Mouse (Mus musculus) liver, embryonic 16.5 days (tissue): ENCODE data around the gene Naxd. TPM values are rescaled to one million over a fixed set of nuclear protein-coding genes. Genes with fewer than 3 reads are reported as not detected.

Experiments used
- ATAC-seq: fragments of 200-750 bp; cut with Nextera tagmentation; 2 replicates; pipeline ENCODE4 v1.8.0; 2017; ENCODE audit warnings: low read depth, mild to moderate bottlenecking, moderate number of reproducible peaks, moderate library complexity
- H3K27ac ChIP-seq: fragments of 300-500 bp; sonication (generic); 2 replicates; pipeline ENCODE4 v1.5.1; 2014; ENCODE audit warnings: mild to moderate bottlenecking, low read length
- H3K27me3 ChIP-seq: fragments of 300-500 bp; sonication (generic); 2 replicates; pipeline ENCODE4 v1.6.1; 2014; ENCODE audit warnings: low read depth, low read length, mixed read lengths; ENCODE audit not compliant: control insufficient read depth, insufficient read depth
- H3K36me3 ChIP-seq: fragments of 300-500 bp; sonication (generic); 2 replicates; pipeline ENCODE4 v1.6.1; 2014; ENCODE audit warnings: mild to moderate bottlenecking; ENCODE audit not compliant: control insufficient read depth, insufficient read depth
- H3K4me1 ChIP-seq: fragments of 300-500 bp; sonication (generic); 2 replicates; pipeline ENCODE4 v1.6.1; 2014; ENCODE audit warnings: low read depth, low read length, mixed read lengths; ENCODE audit not compliant: control insufficient read depth
- H3K4me2 ChIP-seq: fragments of 300-500 bp; sonication (generic); 2 replicates; pipeline ENCODE4 v1.6.1; 2014; ENCODE audit warnings: low read depth, low read length, mixed read lengths
- H3K4me3 ChIP-seq: fragments of 300-500 bp; sonication (generic); 2 replicates; pipeline ENCODE4 v1.5.1; 2014; ENCODE audit warnings: low read depth, mild to moderate bottlenecking, low read length
- H3K9ac ChIP-seq: fragments of 300-500 bp; sonication (generic); 2 replicates; pipeline ENCODE4 v1.6.1; 2014; ENCODE audit warnings: low read depth, low read length
- H3K9me3 ChIP-seq: fragments of 300-500 bp; sonication (generic); replicated peaks from 2 replicates; pipeline ENCODE4 v1.6.1; 2016; ENCODE audit warnings: low read length; ENCODE audit not compliant: control insufficient read depth
- WGBS: fragments of 180-500 bp; shearing (Covaris S2); extraction: QIAGEN DNeasy Blood & Tissue Kit; methylation state at CpG from one replicate; pipeline ENCODE4 v1.1.7; 2014; ENCODE audit not compliant: insufficient replicate concordance; 5-methylcytosine and 5-hydroxymethylcytosine counted together
- polyA plus RNA-seq: library from polyadenylated mRNA; unstranded; fragments of >200 nt; fragmentation: Nextera tagmentation; extraction: Ambion mirVana; gene quantifications from 2 replicates; pipeline ENCODE4 v1.2.1, GENCODE M21; 2015

Gene Naxd
- polyA plus RNA-seq, 1 experiment from 2014 or later, result 37.0 TPM

DNA sequence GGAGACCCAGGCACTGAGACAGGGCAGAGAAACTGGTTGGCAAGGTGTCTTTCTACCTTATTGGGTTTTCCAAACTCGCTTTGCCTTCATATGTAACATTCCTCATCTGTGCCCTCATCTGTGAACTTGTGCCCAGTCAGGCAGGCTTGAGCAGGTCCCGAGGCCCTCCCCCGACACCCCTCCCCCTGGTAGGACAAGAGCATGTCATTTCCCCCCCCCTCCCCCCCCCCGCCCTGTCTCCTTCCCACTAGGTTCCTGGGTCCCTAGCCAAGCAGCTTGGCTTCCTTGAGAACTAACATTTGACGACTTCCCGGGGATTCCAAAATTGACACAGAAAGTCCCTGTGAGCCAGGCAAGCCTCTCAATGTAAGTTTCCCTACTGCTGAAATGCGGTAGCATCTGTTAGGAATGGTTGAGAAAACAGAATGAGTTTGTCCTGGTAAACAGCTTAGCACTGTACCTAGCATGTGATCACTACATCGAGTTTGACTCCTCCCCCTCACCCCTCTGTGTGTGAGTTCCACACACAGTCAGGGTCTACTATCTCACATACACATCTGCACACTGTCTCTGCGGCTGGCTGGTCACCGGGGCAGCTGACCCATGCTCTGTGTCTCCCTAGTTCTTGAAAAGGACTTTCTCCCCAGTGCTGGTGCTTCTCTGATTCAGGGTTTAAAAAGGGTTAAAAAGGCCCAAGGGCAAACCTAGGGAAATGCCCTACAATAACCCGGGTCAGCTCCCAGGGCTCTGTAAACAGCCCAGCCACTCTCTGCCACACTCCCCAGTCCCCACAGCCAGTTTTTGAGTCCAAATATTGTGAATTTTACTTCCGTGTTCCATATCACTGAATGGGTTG, 39.1 kb upstream of the Naxd start:
- peak; percentile 79 for ATAC-seq
- WGBS, result 28% methylated on average over 12 of the region's 12 CpGs
- Histone ChIP-seq H3K27ac (peak overlapping the region; percentile 80), H3K36me3 (no peaks in the 10 kb centered on the region), H3K27me3 (no peaks in the 10 kb centered on the region), H3K9ac (no peak overlapping the region), H3K9me3 (no peaks in the 10 kb centered on the region), H3K4me1 (peaks cover 6% of the 10 kb centered on the region), H3K4me2 (peak overlapping the region; percentile 40), H3K4me3 (no peak overlapping the region)

DNA sequence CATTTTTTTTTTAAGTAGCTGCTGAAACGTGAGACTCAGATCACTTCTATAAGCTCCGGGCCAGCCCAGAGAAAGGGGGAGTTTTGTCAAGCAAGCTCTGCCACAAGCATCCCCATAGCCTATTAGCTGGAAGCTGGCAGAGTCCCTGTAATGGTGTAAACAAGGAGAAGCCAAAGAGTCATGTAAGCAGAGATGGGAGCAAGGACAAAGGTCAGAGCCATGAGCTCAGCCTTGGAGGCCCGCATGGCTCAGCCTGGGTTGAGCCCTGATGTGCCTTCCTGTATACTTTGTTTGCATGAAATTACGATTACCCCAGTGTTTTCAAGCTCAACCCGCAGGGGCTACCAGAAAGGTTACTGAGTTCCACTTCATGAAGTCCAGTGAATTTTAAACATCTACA, 38.3 kb upstream of the Naxd start:
- Histone ChIP-seq H3K4me3 (no peak overlapping the region), H3K27me3 (no peaks in the 10 kb centered on the region), H3K9ac (no peak overlapping the region), H3K4me1 (peaks cover 6% of the 10 kb centered on the region), H3K4me2 (peak overlapping the region; percentile 40), H3K27ac (peak overlapping the region; percentile 80), H3K9me3 (no peaks in the 10 kb centered on the region), H3K36me3 (no peaks in the 10 kb centered on the region)
- peak; percentile 80 for ATAC-seq
- WGBS, result 50% methylated on average over 5 of the region's 5 CpGs

DNA sequence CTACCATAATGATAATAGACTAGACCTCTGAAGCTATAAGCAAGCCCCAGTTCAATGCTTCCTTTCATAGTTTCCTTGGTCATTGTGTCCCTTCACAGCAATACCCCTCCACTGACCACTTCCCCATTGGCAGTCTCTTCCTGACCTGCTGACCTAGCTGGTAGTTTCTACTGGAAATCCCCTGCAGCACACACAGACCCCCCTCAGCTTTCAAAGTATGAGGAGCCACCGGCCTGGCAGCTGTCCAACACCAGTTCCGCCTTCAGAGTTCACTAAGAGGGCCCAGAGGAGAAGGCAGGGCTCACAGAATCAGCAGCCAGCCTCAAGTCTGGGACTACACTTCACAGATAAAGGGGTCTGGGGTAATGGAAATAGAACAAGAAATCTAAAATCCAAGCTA, 36.4 kb upstream of the Naxd start:
- Histone ChIP-seq H3K4me3 (no peak overlapping the region), H3K9me3 (no peaks in the 10 kb centered on the region), H3K27ac (no peak overlapping the region), H3K27me3 (no peaks in the 10 kb centered on the region), H3K36me3 (no peaks in the 10 kb centered on the region), H3K4me1 (peaks cover 13% of the 10 kb centered on the region), H3K4me2 (no peak overlapping the region), H3K9ac (no peak overlapping the region)
- WGBS, result 28% methylated on average over 2 of the region's 2 CpGs
- no peak for ATAC-seq

DNA sequence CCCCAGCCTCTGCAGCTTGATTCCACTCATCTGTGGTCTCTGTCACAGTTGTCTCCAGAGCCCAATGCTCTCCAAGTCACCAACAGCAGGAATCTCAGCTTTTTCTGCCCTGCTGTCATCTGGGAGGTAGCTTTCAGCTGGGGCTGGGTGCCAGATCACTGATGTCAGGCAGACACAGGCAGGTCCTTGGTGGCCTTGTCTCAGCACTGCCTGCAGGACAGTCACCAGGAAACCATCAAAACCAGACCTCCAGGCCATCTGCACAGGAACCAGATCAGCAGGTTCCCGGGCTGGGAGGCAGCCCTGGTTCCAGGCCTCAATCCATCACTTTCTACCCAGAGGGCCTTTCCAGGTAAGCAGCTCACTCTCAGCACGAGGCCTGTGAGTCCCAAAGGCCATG, 35.5 kb upstream of the Naxd start:
- H3K9ac ChIP-seq, result no peak overlapping the region
- H3K9me3 ChIP-seq, result no peaks in the 10 kb centered on the region
- no peaks in the 10 kb centered on the region for H3K36me3 ChIP-seq
- no peak for ATAC-seq
- no peaks in the 10 kb centered on the region for H3K27me3 ChIP-seq
- WGBS, result 54% methylated on average over 2 of the region's 2 CpGs
- H3K4me2 ChIP-seq, result no peak overlapping the region
- H3K4me3 ChIP-seq, result no peak overlapping the region
- H3K4me1 ChIP-seq, result peaks cover 13% of the 10 kb centered on the region
- no peak overlapping the region for H3K27ac ChIP-seq

DNA sequence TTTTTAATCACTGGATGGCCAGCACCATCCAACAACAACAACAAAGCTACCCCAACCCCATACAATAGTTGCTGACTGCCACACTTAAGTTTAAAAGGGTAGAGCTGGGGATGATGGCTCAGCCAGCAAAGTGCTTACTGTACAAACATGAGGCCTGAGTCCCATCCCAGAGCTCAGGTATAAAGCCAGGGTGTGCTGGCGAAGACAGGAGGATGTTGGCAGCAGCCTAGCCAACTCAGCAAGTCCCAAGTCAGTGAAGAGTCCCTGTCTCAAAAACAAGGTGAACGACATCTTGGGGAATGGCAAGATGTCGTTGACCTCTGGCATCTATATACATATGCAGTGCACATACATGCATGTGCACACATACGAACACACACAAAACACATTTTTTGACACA, 34.7 kb upstream of the Naxd start:
- H3K9me3 ChIP-seq, result no peaks in the 10 kb centered on the region
- no peaks in the 10 kb centered on the region for H3K27me3 ChIP-seq
- no peak overlapping the region for H3K4me2 ChIP-seq
- no peak overlapping the region for H3K4me3 ChIP-seq
- no peaks in the 10 kb centered on the region for H3K36me3 ChIP-seq
- ATAC-seq, result no peak
- 63% methylated on average over 4 of the region's 4 CpGs for WGBS
- no peak overlapping the region for H3K27ac ChIP-seq
- H3K4me1 ChIP-seq, result peaks cover 11% of the 10 kb centered on the region
- no peak overlapping the region for H3K9ac ChIP-seq

DNA sequence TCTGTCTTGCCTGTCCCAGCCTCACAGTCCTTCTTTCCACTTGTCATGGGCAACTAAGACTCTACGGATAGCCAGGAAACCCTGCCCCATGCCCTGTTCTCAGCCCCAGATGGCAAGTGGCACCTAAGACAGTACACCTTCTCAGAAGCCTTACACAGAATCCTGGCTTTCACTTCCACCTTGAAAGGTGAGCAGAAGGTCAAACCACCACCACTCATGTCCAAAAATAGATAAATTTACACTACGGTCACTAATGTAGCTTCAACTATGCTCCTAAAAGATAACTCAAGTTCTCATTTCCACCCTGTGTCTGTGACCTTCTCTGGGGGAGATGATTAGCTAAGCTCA, 33.8 kb upstream of the Naxd start:
- Histone ChIP-seq H3K27me3 (no peaks in the 10 kb centered on the region), H3K27ac (no peak overlapping the region), H3K4me3 (no peak overlapping the region), H3K9ac (no peak overlapping the region), H3K4me2 (no peak overlapping the region), H3K4me1 (peaks cover 9% of the 10 kb centered on the region), H3K9me3 (no peaks in the 10 kb centered on the region), H3K36me3 (no peaks in the 10 kb centered on the region)
- 51% methylated on average over 2 of the region's 2 CpGs for WGBS
- no peak for ATAC-seq

DNA sequence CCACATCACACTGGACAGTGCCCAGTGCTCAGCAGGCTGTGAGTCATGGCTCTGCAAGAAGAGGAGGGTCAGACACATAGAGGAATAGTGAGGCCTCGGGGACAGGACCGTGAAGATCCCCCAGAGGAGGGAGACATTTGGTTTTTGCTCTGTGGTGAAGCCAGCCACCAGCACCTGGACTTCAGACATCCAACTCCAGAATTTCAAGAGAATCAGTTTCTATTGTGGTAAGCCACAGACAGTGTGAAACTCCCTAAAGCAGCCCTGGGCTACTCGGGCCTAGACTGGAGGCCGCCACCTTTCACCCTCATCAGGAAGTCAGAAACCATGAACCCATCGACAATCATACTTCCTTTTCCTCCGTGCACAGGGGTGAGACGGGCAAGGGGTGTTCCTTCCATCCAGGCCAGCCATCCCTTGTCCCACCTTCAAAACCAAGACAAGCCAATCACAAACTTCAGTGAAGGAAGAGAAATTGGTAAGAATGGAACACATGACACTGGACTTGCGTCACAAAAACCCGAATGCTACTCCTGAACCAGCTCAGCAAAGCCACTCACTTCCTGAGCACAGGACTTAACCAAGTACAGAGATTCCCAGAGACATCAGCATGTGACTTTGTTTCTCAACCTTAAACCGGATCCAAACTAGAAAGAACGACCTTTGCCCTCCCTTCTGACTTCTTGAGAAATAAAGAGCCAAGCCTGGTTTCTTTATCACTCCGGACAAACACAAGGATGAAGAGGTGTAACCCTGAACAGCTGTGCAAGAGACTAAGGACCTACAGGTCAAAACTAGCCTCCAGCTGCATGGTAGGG, 33.2 kb upstream of the Naxd start:
- no peaks in the 10 kb centered on the region for H3K27me3 ChIP-seq
- H3K27ac ChIP-seq, result no peak overlapping the region; the same call in 1 of the 2 replicates
- H3K4me2 ChIP-seq, result no peak overlapping the region
- H3K9ac ChIP-seq, result no peak overlapping the region
- peaks cover 9% of the 10 kb centered on the region for H3K4me1 ChIP-seq
- H3K9me3 ChIP-seq, result no peaks in the 10 kb centered on the region
- H3K4me3 ChIP-seq, result no peak overlapping the region
- 30% methylated on average over 12 of the region's 12 CpGs for WGBS
- peak; percentile 50 for ATAC-seq
- H3K36me3 ChIP-seq, result no peaks in the 10 kb centered on the region

DNA sequence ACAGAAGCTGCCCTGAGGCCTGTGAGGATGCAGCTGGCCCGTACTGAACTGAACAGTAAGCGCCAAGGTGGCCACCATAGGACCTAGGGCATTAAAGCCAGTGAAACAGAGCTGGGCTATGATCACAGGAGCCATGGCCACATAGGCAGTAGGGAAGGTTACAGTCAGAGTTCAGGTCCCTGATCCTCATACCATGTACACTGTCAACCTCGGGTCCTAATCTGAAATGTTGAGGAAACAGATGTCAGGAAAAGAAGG, 32.7 kb upstream of the Naxd start:
- WGBS, result 48% methylated on average over 3 of the region's 3 CpGs
- 0 out of 2 replicates have a peak, but pooled peaks have one; percentile 8 for ATAC-seq
- no peaks in the 10 kb centered on the region for H3K9me3 ChIP-seq
- no peaks in the 10 kb centered on the region for H3K27me3 ChIP-seq
- no peak overlapping the region for H3K4me3 ChIP-seq
- H3K27ac ChIP-seq, result no peak overlapping the region
- peaks cover 9% of the 10 kb centered on the region for H3K4me1 ChIP-seq
- no peak overlapping the region for H3K9ac ChIP-seq
- no peaks in the 10 kb centered on the region for H3K36me3 ChIP-seq
- no peak overlapping the region for H3K4me2 ChIP-seq

DNA sequence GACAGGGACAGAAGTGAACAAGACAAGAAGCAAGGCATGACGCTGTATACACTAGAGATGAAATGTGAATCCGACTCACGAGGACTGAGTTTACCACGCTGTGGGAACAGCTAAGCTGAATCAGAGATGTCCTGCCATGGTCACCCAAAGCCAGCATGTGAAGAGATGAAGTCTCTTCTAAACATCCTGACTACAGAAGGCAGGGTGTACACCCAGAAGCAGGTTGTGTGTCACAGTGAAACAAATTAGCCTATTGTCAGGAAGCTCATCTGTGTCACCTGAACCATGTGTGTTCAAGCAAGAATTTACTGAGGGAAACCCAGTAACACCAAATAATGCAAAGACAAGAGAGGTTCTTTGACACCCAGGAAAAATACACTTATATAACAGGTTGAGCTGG, 31.7 kb upstream of the Naxd start:
- 80% methylated on average over 4 of the region's 4 CpGs for WGBS
- Histone ChIP-seq H3K4me2 (no peak overlapping the region), H3K9me3 (no peaks in the 10 kb centered on the region), H3K27ac (no peak overlapping the region), H3K4me3 (no peak overlapping the region), H3K4me1 (peaks cover 9% of the 10 kb centered on the region), H3K36me3 (no peaks in the 10 kb centered on the region), H3K9ac (no peak overlapping the region), H3K27me3 (no peaks in the 10 kb centered on the region)
- no peak for ATAC-seq
